Mouse (Mus musculus) liver, postnatal 0 days (tissue): ENCODE results near the gene Lrrc32. TPM values are rescaled to one million over a fixed set of nuclear protein-coding genes. Genes with fewer than 3 reads are reported as not detected.

ENCODE experiments used
- ATAC-seq: fragments of 200-750 bp; cut with Nextera tagmentation; 2 replicates; pipeline ENCODE4 v1.8.0; 2017; ENCODE audit warnings: mild to moderate bottlenecking, moderate library complexity
- DNase-seq: peaks from one replicate; pipeline ENCODE4 v3.0.0-alpha.2; 2016
- H3K27ac ChIP-seq: fragments of 300-500 bp; sonication (generic); 2 replicates; pipeline ENCODE4 v1.5.1; 2014; ENCODE audit warnings: antibody characterized with exemption, moderate library complexity, mild to moderate bottlenecking, low read depth
- H3K27me3 ChIP-seq: fragments of 300-500 bp; sonication (generic); 2 replicates; pipeline ENCODE4 v1.6.1; 2014; ENCODE audit warnings: low read length, control low read depth, mixed read lengths; ENCODE audit not compliant: insufficient read depth
- H3K36me3 ChIP-seq: fragments of 300-500 bp; sonication (generic); replicated peaks from 2 replicates; pipeline ENCODE4 v1.6.1; 2014; ENCODE audit warnings: mild to moderate bottlenecking, control low read depth, low read length, moderate library complexity, mixed read lengths; ENCODE audit not compliant: insufficient read depth
- H3K4me1 ChIP-seq: fragments of 300-500 bp; sonication (generic); 2 replicates; pipeline ENCODE4 v1.6.1; 2014; ENCODE audit warnings: antibody characterized with exemption, mild to moderate bottlenecking, control low read depth; ENCODE audit not compliant: insufficient read depth
- H3K4me2 ChIP-seq: fragments of 300-500 bp; sonication (generic); 2 replicates; pipeline ENCODE4 v1.6.1; 2014; ENCODE audit warnings: low read depth, mild to moderate bottlenecking, low read length, moderate library complexity, mixed read lengths
- H3K4me3 ChIP-seq: fragments of 300-500 bp; sonication (generic); 2 replicates; pipeline ENCODE4 v1.5.1; 2014; ENCODE audit warnings: low read depth, low read length
- H3K9ac ChIP-seq: fragments of 300-500 bp; sonication (generic); replicated peaks from 2 replicates; pipeline ENCODE4 v1.6.1; 2014; ENCODE audit warnings: mild to moderate bottlenecking, moderate library complexity
- H3K9me3 ChIP-seq: fragments of 300-500 bp; sonication (generic); 2 replicates; pipeline ENCODE4 v1.6.1; 2016; ENCODE audit warnings: mild to moderate bottlenecking, control low read depth, low read length, mixed read lengths
- CTCF ChIP-seq: sonication (generic); IDR thresholded peaks from 2 replicates; pipeline ENCODE4 v1.5.1; 2016; ENCODE audit warnings: antibody characterized with exemption, low read depth
- EP300 ChIP-seq: IDR thresholded peaks from 2 replicates; pipeline ENCODE4 v1.6.1; 2016; ENCODE audit warnings: antibody characterized with exemption, low read depth, mild to moderate bottlenecking
- WGBS: fragments of 180-500 bp; shearing (Covaris S2); extraction: QIAGEN DNeasy Blood & Tissue Kit; methylation state at CpG from one replicate; pipeline ENCODE4 v1.1.7; 2014; ENCODE audit not compliant: insufficient replicate concordance; 5-methylcytosine and 5-hydroxymethylcytosine counted together
- polyA plus RNA-seq: library from polyadenylated mRNA; unstranded; fragments of >200 nt; fragmentation: Nextera tagmentation; extraction: Ambion mirVana; gene quantifications from 2 replicates; pipeline ENCODE4 v1.2.1, GENCODE M21; 2015

The Lrrc32 gene
- polyA plus RNA-seq, 1 experiment from 2014 or later, result 6.2 TPM

GRCm38 (mm10) chr7:98481066-98481734, 7.9 kb upstream of the Lrrc32 start:
- TF ChIP-seq CTCF, result peak; percentile 97
- no peak for TF ChIP-seq EP300
- Histone ChIP-seq H3K9ac (no peak overlapping the region), H3K4me3 (no peak overlapping the region), H3K27ac (no peak overlapping the region), H3K4me1 (no peaks in the 10 kb centered on the region; the same call in 1 of the 2 replicates), H3K27me3 (0 out of 2 replicates have a peak, but pooled peaks cover 4% of the 10 kb centered on the region), H3K4me2 (no peak overlapping the region), H3K9me3 (no peaks in the 10 kb centered on the region), H3K36me3 (no peaks in the 10 kb centered on the region)
- WGBS, result 21% methylated on average over 9 of the region's 9 CpGs
- ATAC-seq (peak; percentile 75), DNase-seq (peak; percentile 82)

GRCm38 (mm10) chr7:98481861-98482260, 7.2 kb upstream of the Lrrc32 start:
- DNase-seq (no peak), ATAC-seq (no peak)
- Histone ChIP-seq H3K27ac (no peak overlapping the region), H3K9me3 (no peaks in the 10 kb centered on the region), H3K9ac (no peak overlapping the region), H3K4me3 (no peak overlapping the region), H3K36me3 (no peaks in the 10 kb centered on the region), H3K27me3 (0 out of 2 replicates have a peak, but pooled peaks cover 4% of the 10 kb centered on the region), H3K4me2 (no peak overlapping the region), H3K4me1 (no peaks in the 10 kb centered on the region; the same call in 1 of the 2 replicates)
- WGBS, result 72% methylated on average over 8 of the region's 8 CpGs
- TF ChIP-seq EP300 (no peak), CTCF (no peak)

- no peak for DNase-seq
- peak overlapping the region; percentile 6; the same call in 1 of the 2 replicates for H3K4me2 ChIP-seq
- no peak overlapping the region for H3K4me3 ChIP-seq
- peak overlapping the region; percentile 66 for H3K27ac ChIP-seq
- H3K9me3 ChIP-seq, result no peaks in the 10 kb centered on the region
- no peaks in the 10 kb centered on the region; the same call in 1 of the 2 replicates for H3K4me1 ChIP-seq
- 56% methylated on average over 12 of the region's 12 CpGs for WGBS
- H3K36me3 ChIP-seq, result no peaks in the 10 kb centered on the region
- 0 out of 2 replicates have a peak, but pooled peaks cover 4% of the 10 kb centered on the region for H3K27me3 ChIP-seq
- no peak overlapping the region; the same call in 1 of the 2 replicates for H3K9ac ChIP-seq
- TF ChIP-seq EP300 (no peak), CTCF (no peak)
- ATAC-seq, result peak; percentile 26; the same call in 1 of the 2 replicates
These were observed 6.4 kb upstream of the Lrrc32 start for GRCm38 (mm10) chr7:98482551-98483267.

- no peak for DNase-seq
- no peak for TF ChIP-seq CTCF
- TF ChIP-seq EP300, result no peak
- Histone ChIP-seq H3K9ac (no peak overlapping the region; the same call in 1 of the 2 replicates), H3K36me3 (no peaks in the 10 kb centered on the region), H3K27me3 (0 out of 2 replicates have a peak, but pooled peaks cover 4% of the 10 kb centered on the region), H3K4me3 (no peak overlapping the region), H3K27ac (peak overlapping the region; percentile 66), H3K9me3 (no peaks in the 10 kb centered on the region), H3K4me2 (peak overlapping the region; percentile 6; the same call in 1 of the 2 replicates), H3K4me1 (no peaks in the 10 kb centered on the region; the same call in 1 of the 2 replicates)
- ATAC-seq, result no peak
- 34% methylated on average over 8 of the region's 8 CpGs for WGBS
These were observed 5.8 kb upstream of the Lrrc32 start for GRCm38 (mm10) chr7:98483268-98483607.

GRCm38 (mm10) chr7:98484878-98485277, 4.2 kb upstream of the Lrrc32 start:
- no peaks in the 10 kb centered on the region for H3K9me3 ChIP-seq
- no peak overlapping the region for H3K4me3 ChIP-seq
- WGBS, result 81% methylated on average over 3 of the region's 3 CpGs
- TF ChIP-seq CTCF (no peak), EP300 (no peak)
- H3K36me3 ChIP-seq, result no peaks in the 10 kb centered on the region
- ATAC-seq, result no peak
- no peak overlapping the region for H3K9ac ChIP-seq
- no peak for DNase-seq
- H3K4me2 ChIP-seq, result no peak overlapping the region
- H3K27ac ChIP-seq, result no peak overlapping the region
- H3K4me1 ChIP-seq, result peaks cover 7% of the 10 kb centered on the region
- H3K27me3 ChIP-seq, result peaks cover 12% of the 10 kb centered on the region; the same call in 1 of the 2 replicates

GRCm38 (mm10) chr7:98485508-98485907, 3.6 kb upstream of the Lrrc32 start:
- DNase-seq (no peak), ATAC-seq (no peak)
- peaks cover 17% of the 10 kb centered on the region; the same call in 1 of the 2 replicates for H3K27me3 ChIP-seq
- no peak overlapping the region for H3K27ac ChIP-seq
- TF ChIP-seq EP300 (no peak), CTCF (no peak)
- no peak overlapping the region for H3K9ac ChIP-seq
- H3K9me3 ChIP-seq, result no peaks in the 10 kb centered on the region
- WGBS, result 51% methylated on average over 4 of the region's 4 CpGs
- peaks cover 10% of the 10 kb centered on the region for H3K4me1 ChIP-seq
- H3K36me3 ChIP-seq, result no peaks in the 10 kb centered on the region
- no peak overlapping the region for H3K4me3 ChIP-seq
- H3K4me2 ChIP-seq, result no peak overlapping the region
